Mouse (Mus musculus): Measurements from ENCODE around the gene Cstf1. TPM values are rescaled to one million over a fixed set of nuclear protein-coding genes. Genes with fewer than 3 reads are reported as not detected.
A peak's percentile ranks its signal among the peaks of the same experiment; 100 is the strongest.

Cstf1 gene
- polyA plus RNA-seq, 1 experiment from 2014 or later, result 20.8 TPM

DNA sequence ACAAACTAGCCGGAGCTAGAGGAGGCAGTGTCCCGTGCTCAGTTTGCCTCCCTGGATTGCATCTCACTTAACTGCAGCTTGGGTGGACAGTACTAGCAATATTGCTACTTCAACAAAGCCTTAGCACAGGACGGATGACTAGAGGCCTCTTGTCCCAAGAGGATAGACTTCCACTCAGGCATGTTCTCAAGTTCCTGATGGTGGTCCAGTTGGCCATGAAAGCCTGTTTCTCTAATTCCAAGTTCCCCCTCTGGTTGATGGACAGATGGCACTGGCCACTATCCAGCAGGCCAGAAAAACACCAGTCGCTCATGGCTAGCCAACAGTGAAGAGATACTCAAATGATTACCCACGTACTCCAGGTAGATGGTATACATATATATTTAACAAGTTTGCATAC lies 14.6 kb upstream of the Cstf1 start:
- peaks cover 10% of the 10 kb centered on the region; the same call in 1 of the 2 replicates for H3K4me1 ChIP-seq (ENCODE audit: control insufficient read depth, insufficient read depth, low read depth, low read length)
- H3K9ac ChIP-seq (ENCODE audit: low read depth, low read length), result no peak overlapping the region
- no peak overlapping the region for H3K4me3 ChIP-seq (ENCODE audit: low read length)
- peak; percentile 17; the same call in 1 of the 2 replicates for ATAC-seq
- no peaks in the 10 kb centered on the region for H3K9me3 ChIP-seq (ENCODE audit: control insufficient read depth, low read length)
- 81% methylated on average over 5 of the region's 5 CpGs for WGBS
- no peaks in the 10 kb centered on the region for H3K36me3 ChIP-seq (ENCODE audit: control insufficient read depth, insufficient read depth, low read length)
- H3K4me2 ChIP-seq (ENCODE audit: low read length), result no peak overlapping the region
- no peak overlapping the region for H3K27ac ChIP-seq (ENCODE audit: low read depth, low read length)
- H3K27me3 ChIP-seq (replicated peaks; ENCODE audit: control insufficient read depth, insufficient read depth, low read length), result no peaks in the 10 kb centered on the region

DNA sequence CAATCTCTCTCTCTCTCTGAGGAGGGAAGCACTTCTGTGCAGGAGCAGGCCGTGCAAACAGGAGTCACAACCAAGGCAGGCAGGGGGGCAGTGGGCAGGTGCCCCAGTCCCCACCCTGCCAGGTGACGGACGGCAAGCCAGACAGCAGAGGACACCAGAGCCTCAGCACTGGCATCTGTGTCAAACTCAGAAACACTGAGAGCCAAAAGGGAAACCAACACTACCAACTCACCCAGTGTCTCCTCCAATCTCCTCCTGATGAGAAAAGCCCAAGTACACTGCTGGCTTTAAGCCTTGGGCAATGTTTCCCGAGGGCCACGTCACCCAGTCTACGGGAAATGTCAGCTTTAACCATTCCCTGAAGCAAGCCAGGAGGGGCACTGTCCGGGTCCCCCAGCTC lies 7.3 kb upstream of the Cstf1 start:
- 90% methylated on average over 7 of the region's 7 CpGs for WGBS
- Histone ChIP-seq H3K4me1 (ENCODE audit: control insufficient read depth, insufficient read depth, low read depth, low read length) (no peaks in the 10 kb centered on the region), H3K27me3 (replicated peaks; ENCODE audit: control insufficient read depth, insufficient read depth, low read length) (no peaks in the 10 kb centered on the region), H3K9me3 (ENCODE audit: control insufficient read depth, low read length) (no peaks in the 10 kb centered on the region), H3K4me2 (ENCODE audit: low read length) (no peak overlapping the region), H3K36me3 (ENCODE audit: control insufficient read depth, insufficient read depth, low read length) (0 out of 2 replicates have a peak, but pooled peaks cover 2% of the 10 kb centered on the region), H3K4me3 (ENCODE audit: low read length) (no peak overlapping the region), H3K9ac (ENCODE audit: low read depth, low read length) (no peak overlapping the region), H3K27ac (ENCODE audit: low read depth, low read length) (no peak overlapping the region)
- ATAC-seq, result no peak

DNA sequence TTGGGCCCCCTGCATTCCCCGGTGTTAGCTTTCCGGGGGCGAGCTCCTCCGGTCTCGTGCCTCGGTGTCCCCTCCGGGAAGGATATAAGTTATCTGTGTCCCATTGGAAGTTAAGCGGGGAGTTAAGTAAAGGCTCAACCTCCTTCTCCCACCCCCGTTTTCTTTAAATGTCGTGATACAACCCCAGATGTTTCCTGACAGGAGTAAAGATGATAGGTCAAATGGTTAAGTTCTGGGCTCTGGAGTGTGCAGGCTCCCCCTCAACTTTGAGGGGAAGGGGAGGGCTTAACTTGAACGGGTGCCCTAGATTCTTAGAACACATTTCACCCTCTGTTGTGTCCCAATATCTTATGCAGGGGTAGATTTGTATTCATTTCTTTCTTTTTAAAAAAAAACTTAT lies 777 bp downstream of the Cstf1 start:
- Histone ChIP-seq H3K9me3 (ENCODE audit: control insufficient read depth, low read length) (no peaks in the 10 kb centered on the region), H3K4me2 (ENCODE audit: low read length) (peak overlapping the region; percentile 78), H3K4me3 (ENCODE audit: low read length) (peak overlapping the region; percentile 90), H3K4me1 (ENCODE audit: control insufficient read depth, insufficient read depth, low read depth, low read length) (peaks cover 19% of the 10 kb centered on the region), H3K27me3 (replicated peaks; ENCODE audit: control insufficient read depth, insufficient read depth, low read length) (no peaks in the 10 kb centered on the region), H3K36me3 (ENCODE audit: control insufficient read depth, insufficient read depth, low read length) (peaks cover 3% of the 10 kb centered on the region), H3K27ac (ENCODE audit: low read depth, low read length) (peak overlapping the region; percentile 88), H3K9ac (ENCODE audit: low read depth, low read length) (peak overlapping the region; percentile 92)
- WGBS, result 0% methylated on average over 11 of the region's 11 CpGs
- no peak for ATAC-seq

DNA sequence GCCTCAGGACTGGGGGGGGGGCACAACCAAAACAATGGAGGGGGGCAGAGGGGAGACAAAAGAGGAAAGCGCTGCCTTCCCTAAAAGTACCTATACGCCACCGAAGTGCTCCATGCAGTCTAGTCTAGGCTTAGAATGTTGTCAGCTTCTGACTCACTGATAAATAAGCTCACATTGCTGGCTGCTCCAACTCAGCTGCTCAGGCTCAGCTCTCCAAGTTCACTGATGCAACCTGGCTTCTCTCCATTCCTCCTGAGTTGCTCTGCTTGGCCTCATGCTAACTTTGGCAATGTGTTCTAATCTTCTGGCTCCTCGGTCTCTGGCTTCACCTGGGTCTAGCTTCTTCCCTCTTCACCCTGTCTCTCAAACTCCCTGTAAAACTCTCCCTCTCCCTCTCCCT lies 6.1 kb downstream of the Cstf1 start:
- Histone ChIP-seq H3K36me3 (ENCODE audit: control insufficient read depth, insufficient read depth, low read length) (peaks cover 31% of the 10 kb centered on the region), H3K9me3 (ENCODE audit: control insufficient read depth, low read length) (no peaks in the 10 kb centered on the region), H3K4me1 (ENCODE audit: control insufficient read depth, insufficient read depth, low read depth, low read length) (peaks cover 5% of the 10 kb centered on the region), H3K4me2 (ENCODE audit: low read length) (no peak overlapping the region), H3K4me3 (ENCODE audit: low read length) (no peak overlapping the region), H3K27me3 (replicated peaks; ENCODE audit: control insufficient read depth, insufficient read depth, low read length) (no peaks in the 10 kb centered on the region), H3K27ac (ENCODE audit: low read depth, low read length) (no peak overlapping the region), H3K9ac (ENCODE audit: low read depth, low read length) (no peak overlapping the region)
- 96% methylated on average over 4 of the region's 4 CpGs for WGBS
- no peak for ATAC-seq

GRCm38 (mm10) chr2:172376999-172377515 lies 6.6 kb downstream of the Cstf1 start:
- Histone ChIP-seq H3K4me2 (ENCODE audit: low read length) (no peak overlapping the region), H3K27ac (ENCODE audit: low read depth, low read length) (no peak overlapping the region)
- 76% methylated on average over 5 of the region's 5 CpGs for WGBS

GRCm38 (mm10) chr2:172378332-172378731 lies 7.9 kb downstream of the Cstf1 start:
- 80% methylated on average over 7 of the region's 7 CpGs for WGBS
- no peak for ATAC-seq
- Histone ChIP-seq H3K36me3 (ENCODE audit: control insufficient read depth, insufficient read depth, low read length) (peaks cover 35% of the 10 kb centered on the region), H3K9ac (ENCODE audit: low read depth, low read length) (no peak overlapping the region), H3K27me3 (replicated peaks; ENCODE audit: control insufficient read depth, insufficient read depth, low read length) (no peaks in the 10 kb centered on the region), H3K4me2 (ENCODE audit: low read length) (no peak overlapping the region), H3K4me3 (ENCODE audit: low read length) (no peak overlapping the region), H3K4me1 (ENCODE audit: control insufficient read depth, insufficient read depth, low read depth, low read length) (no peaks in the 10 kb centered on the region), H3K27ac (ENCODE audit: low read depth, low read length) (no peak overlapping the region), H3K9me3 (ENCODE audit: control insufficient read depth, low read length) (no peaks in the 10 kb centered on the region)

More at GRCm38 (mm10) chr2:172376999-172377515, 6.6 kb downstream of the Cstf1 start:
- H3K4me1 ChIP-seq (ENCODE audit: control insufficient read depth, insufficient read depth, low read depth, low read length), result no peaks in the 10 kb centered on the region; the same call in 1 of the 2 replicates
- H3K36me3 ChIP-seq (ENCODE audit: control insufficient read depth, insufficient read depth, low read length), result peaks cover 35% of the 10 kb centered on the region
- H3K4me3 ChIP-seq (ENCODE audit: low read length), result no peak overlapping the region
- no peak overlapping the region for H3K9ac ChIP-seq (ENCODE audit: low read depth, low read length)
- H3K27me3 ChIP-seq (replicated peaks; ENCODE audit: control insufficient read depth, insufficient read depth, low read length), result no peaks in the 10 kb centered on the region
- ATAC-seq, result no peak
- no peaks in the 10 kb centered on the region for H3K9me3 ChIP-seq (ENCODE audit: control insufficient read depth, low read length)

GRCm38 (mm10) chr2:172380513-172380912 lies 10.0 kb downstream of the Cstf1 start:
- WGBS, result 94% methylated on average over 17 of the region's 17 CpGs
- H3K4me3 ChIP-seq (ENCODE audit: low read length), result no peak overlapping the region

DNA sequence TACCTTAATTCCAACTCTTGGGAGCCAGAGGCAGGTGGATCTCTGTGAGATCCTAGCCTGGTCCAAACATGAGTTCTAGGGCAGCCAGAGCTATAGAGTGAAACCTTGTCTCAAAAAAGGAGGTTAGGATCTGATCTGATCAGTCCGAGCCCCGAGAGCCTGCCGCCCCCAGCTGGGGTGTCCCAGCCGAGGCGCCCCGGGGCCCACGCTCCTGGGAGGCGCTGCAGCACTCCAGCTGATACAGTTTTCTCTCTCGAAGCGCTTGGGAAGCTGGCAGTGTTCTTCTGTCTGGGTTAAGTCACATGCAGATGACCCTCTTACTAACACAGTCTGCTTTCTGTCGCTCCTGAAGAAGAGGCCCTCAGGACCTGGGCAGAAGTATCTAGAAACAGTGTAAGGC lies 10.9 kb downstream of the Cstf1 start:
- Histone ChIP-seq H3K9ac (ENCODE audit: low read depth, low read length) (no peak overlapping the region), H3K9me3 (ENCODE audit: control insufficient read depth, low read length) (no peaks in the 10 kb centered on the region), H3K27me3 (replicated peaks; ENCODE audit: control insufficient read depth, insufficient read depth, low read length) (no peaks in the 10 kb centered on the region), H3K4me1 (ENCODE audit: control insufficient read depth, insufficient read depth, low read depth, low read length) (no peaks in the 10 kb centered on the region), H3K4me3 (ENCODE audit: low read length) (no peak overlapping the region), H3K36me3 (ENCODE audit: control insufficient read depth, insufficient read depth, low read length) (peaks cover 32% of the 10 kb centered on the region), H3K4me2 (ENCODE audit: low read length) (no peak overlapping the region), H3K27ac (ENCODE audit: low read depth, low read length) (no peak overlapping the region)
- WGBS, result 89% methylated on average over 11 of the region's 11 CpGs
- ATAC-seq, result no peak

More at GRCm38 (mm10) chr2:172380513-172380912, 10.0 kb downstream of the Cstf1 start:
- ATAC-seq, result no peak
- peaks cover 33% of the 10 kb centered on the region for H3K36me3 ChIP-seq (ENCODE audit: control insufficient read depth, insufficient read depth, low read length)
- H3K9ac ChIP-seq (ENCODE audit: low read depth, low read length), result no peak overlapping the region
- no peak overlapping the region for H3K4me2 ChIP-seq (ENCODE audit: low read length)
- no peaks in the 10 kb centered on the region for H3K4me1 ChIP-seq (ENCODE audit: control insufficient read depth, insufficient read depth, low read depth, low read length)
- H3K27ac ChIP-seq (ENCODE audit: low read depth, low read length), result no peak overlapping the region
- H3K27me3 ChIP-seq (replicated peaks; ENCODE audit: control insufficient read depth, insufficient read depth, low read length), result no peaks in the 10 kb centered on the region
- H3K9me3 ChIP-seq (ENCODE audit: control insufficient read depth, low read length), result no peaks in the 10 kb centered on the region

DNA sequence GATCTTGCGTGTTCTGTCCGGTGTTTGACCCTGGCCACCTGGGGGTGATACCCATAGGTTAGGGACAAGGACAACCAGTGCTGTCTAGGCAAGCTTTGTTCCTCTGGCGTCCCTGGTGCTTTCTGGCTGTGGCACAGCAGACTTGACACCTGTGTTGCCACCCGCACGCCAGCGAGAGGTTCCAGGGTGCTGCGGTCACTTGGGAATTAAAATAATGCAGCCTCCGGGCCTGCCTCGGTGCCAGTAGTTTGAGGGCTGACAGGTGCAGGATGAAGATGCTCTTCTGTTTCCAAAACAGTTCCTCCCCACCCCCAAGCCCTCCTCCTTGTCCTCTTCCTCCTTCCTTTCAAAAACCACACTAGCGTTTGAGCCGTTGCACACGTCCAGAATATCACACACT lies 11.4 kb downstream of the Cstf1 start:
- Histone ChIP-seq H3K9me3 (ENCODE audit: control insufficient read depth, low read length) (no peaks in the 10 kb centered on the region), H3K36me3 (ENCODE audit: control insufficient read depth, insufficient read depth, low read length) (peaks cover 29% of the 10 kb centered on the region), H3K27ac (ENCODE audit: low read depth, low read length) (no peak overlapping the region), H3K4me1 (ENCODE audit: control insufficient read depth, insufficient read depth, low read depth, low read length) (no peaks in the 10 kb centered on the region), H3K27me3 (replicated peaks; ENCODE audit: control insufficient read depth, insufficient read depth, low read length) (no peaks in the 10 kb centered on the region), H3K4me2 (ENCODE audit: low read length) (no peak overlapping the region), H3K9ac (ENCODE audit: low read depth, low read length) (no peak overlapping the region), H3K4me3 (ENCODE audit: low read length) (no peak overlapping the region)
- 91% methylated on average over 12 of the region's 12 CpGs for WGBS
- no peak for ATAC-seq

GRCm38 (mm10) chr2:172384715-172385114 lies 14.2 kb downstream of the Cstf1 start:
- WGBS, result 97% methylated on average over 3 of the region's 3 CpGs
- H3K9ac ChIP-seq (ENCODE audit: low read depth, low read length), result no peak overlapping the region
- H3K36me3 ChIP-seq (ENCODE audit: control insufficient read depth, insufficient read depth, low read length), result peaks cover 19% of the 10 kb centered on the region
- ATAC-seq, result no peak
- no peaks in the 10 kb centered on the region for H3K27me3 ChIP-seq (replicated peaks; ENCODE audit: control insufficient read depth, insufficient read depth, low read length)
- H3K27ac ChIP-seq (ENCODE audit: low read depth, low read length), result no peak overlapping the region
- no peak overlapping the region for H3K4me2 ChIP-seq (ENCODE audit: low read length)
- no peaks in the 10 kb centered on the region for H3K4me1 ChIP-seq (ENCODE audit: control insufficient read depth, insufficient read depth, low read depth, low read length)
- no peaks in the 10 kb centered on the region for H3K9me3 ChIP-seq (ENCODE audit: control insufficient read depth, low read length)
- H3K4me3 ChIP-seq (ENCODE audit: low read length), result no peak overlapping the region
